Mouse (Mus musculus) adrenal gland, postnatal 10 days (tissue): ENCODE data around the gene Slc37a4. TPM values are rescaled to one million over a fixed set of nuclear protein-coding genes. Genes with fewer than 3 reads are reported as not detected.
"Not testable (repeated sequence)": the region's sequence is repeated elsewhere in the genome, so short reads cannot be mapped to it uniquely, and the experiment has no call there.

ENCODE experiments used
- DNase-seq: peaks from one replicate; pipeline ENCODE4 v3.0.0; 2021; ENCODE audit warnings: mixed read lengths
- long read RNA-seq, 2 experiments: library from polyadenylated mRNA; stranded (forward); transcript quantifications; one replicate each; pipeline ENCODE4 v2.0.0; 2021
- total RNA-seq, 2 experiments: library from RNA; stranded (reverse); gene quantifications; 2 replicates each; pipeline ENCODE4 v1.2.3; 2021

Gene Slc37a4
- 10 to 100 TPM; 30.6 to 44.8 TPM for total RNA-seq
- long read RNA-seq, experiment 1, transcript Slc37a4-203 (9 exons, 2,344 nt): minor isoform, 6 of 115 reads
- long read RNA-seq, experiment 1, transcript Slc37a4-201 (8 exons, 2,086 nt): major isoform, 78 of 115 reads
- long read RNA-seq, experiment 1, partial matches to known transcripts: 8 of 115 reads
- long read RNA-seq, experiment 1, other reads (novel, unspliced or antisense): 22 of 115 reads
- long read RNA-seq, experiment 2, transcript Slc37a4-201 (8 exons, 2,086 nt): major isoform, 17 of 37 reads
- long read RNA-seq, experiment 2, partial matches to known transcripts: 3 of 37 reads
- long read RNA-seq, experiment 2, other reads (novel, unspliced or antisense): 12 of 37 reads

- DNase-seq: peak; percentile 97
Measured at GRCm38 (mm10) chr9:44396684-44397411, at the start of gene Slc37a4. TSS of gene Slc37a4 (plus strand) at chr9:44396852.

- DNase-seq: no peak
Measured at GRCm38 (mm10) chr9:44347166-44347565, 49.5 kb upstream of the Slc37a4 start.

GRCm38 (mm10) chr9:44347621-44348020 is 49.0 kb upstream of the Slc37a4 start:
- DNase-seq: no peak

- DNase-seq: no peak
Measured at GRCm38 (mm10) chr9:44348546-44348945, 48.1 kb upstream of the Slc37a4 start.

- no peak for DNase-seq
Measured at GRCm38 (mm10) chr9:44351396-44351795, 45.3 kb upstream of the Slc37a4 start.

- DNase-seq: no peak
Measured at GRCm38 (mm10) chr9:44352337-44352736, 44.3 kb upstream of the Slc37a4 start.

- DNase-seq: peak; percentile 46
Measured at GRCm38 (mm10) chr9:44353142-44353541, 43.5 kb upstream of the Slc37a4 start.

GRCm38 (mm10) chr9:44357207-44357606 is 39.4 kb upstream of the Slc37a4 start:
- no peak for DNase-seq

GRCm38 (mm10) chr9:44361190-44361917 is 35.3 kb upstream of the Slc37a4 start, which contains the start of gene Vps11:
TSS of gene Vps11 (minus strand) at chr9:44361670.
- peak; percentile 97 for DNase-seq

- DNase-seq: not testable (repeated sequence)
Measured at GRCm38 (mm10) chr9:44361931-44362330, 34.7 kb upstream of the Slc37a4 start.

- no peak for DNase-seq
Measured at GRCm38 (mm10) chr9:44364480-44364879, 32.2 kb upstream of the Slc37a4 start.

GRCm38 (mm10) chr9:44373386-44373785 is 23.3 kb upstream of the Slc37a4 start:
- DNase-seq: no peak

- DNase-seq: no peak
Measured at GRCm38 (mm10) chr9:44376141-44376540, 20.5 kb upstream of the Slc37a4 start.

- DNase-seq: not testable (repeated sequence)
Measured at GRCm38 (mm10) chr9:44377335-44377734, 19.3 kb upstream of the Slc37a4 start.

- no peak for DNase-seq
Measured at GRCm38 (mm10) chr9:44378153-44378730, 18.4 kb upstream of the Slc37a4 start.

GRCm38 (mm10) chr9:44379054-44379834 is 17.4 kb upstream of the Slc37a4 start, which contains the start of gene Hyou1:
TSS of gene Hyou1 (plus strand) at chr9:44379490.
- DNase-seq: peak; percentile 100

- DNase-seq: no peak
Measured at GRCm38 (mm10) chr9:44379862-44380261, 16.8 kb upstream of the Slc37a4 start.

GRCm38 (mm10) chr9:44384596-44384995 is 12.1 kb upstream of the Slc37a4 start:
- no peak for DNase-seq

- DNase-seq: no peak
Measured at GRCm38 (mm10) chr9:44387221-44387620, 9.4 kb upstream of the Slc37a4 start.

GRCm38 (mm10) chr9:44389273-44389672 is 7.4 kb upstream of the Slc37a4 start:
- DNase-seq: peak; percentile 61

GRCm38 (mm10) chr9:44391466-44391865 is 5.2 kb upstream of the Slc37a4 start:
- DNase-seq: peak; percentile 86
